Mouse (Mus musculus): ENCODE results near the gene Ilk.

Gene Ilk

DNA sequence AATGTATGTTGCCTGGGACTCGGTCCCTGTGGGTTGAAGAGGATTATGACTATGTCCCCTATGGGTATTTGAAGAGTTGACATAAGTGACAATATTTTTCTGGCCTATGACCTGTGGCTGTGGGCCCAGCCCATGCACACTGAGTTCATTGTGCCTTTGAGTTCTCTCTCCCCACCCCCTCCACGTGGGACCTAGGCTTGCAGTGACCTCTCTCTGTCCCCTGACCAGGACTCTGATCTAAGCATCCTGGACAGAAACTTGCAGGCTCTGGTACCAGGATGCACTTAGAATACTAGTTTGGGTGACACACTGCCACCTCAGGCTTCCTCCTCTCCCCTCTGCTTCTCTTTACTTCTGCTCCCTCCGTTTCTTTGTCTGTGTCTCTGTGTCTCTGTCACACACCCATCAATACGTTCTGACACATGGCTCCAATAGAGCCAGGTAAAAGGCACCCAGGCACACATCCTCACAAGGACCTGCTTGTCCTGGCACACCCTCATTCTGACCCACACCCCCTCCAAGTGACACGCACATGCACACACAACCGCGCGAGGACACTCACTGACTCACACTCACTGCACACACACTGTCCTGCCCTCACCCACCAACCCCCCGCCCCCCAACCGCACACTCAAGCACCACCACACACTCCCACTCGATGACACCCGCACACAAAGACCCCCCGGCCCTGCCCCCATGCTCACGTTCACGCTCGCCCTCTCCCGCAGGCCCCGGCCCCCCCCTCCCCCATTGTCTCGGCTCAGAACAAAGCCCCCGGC, 50.3 kb downstream of the Ilk start:
- DNase-seq: no peak

DNA sequence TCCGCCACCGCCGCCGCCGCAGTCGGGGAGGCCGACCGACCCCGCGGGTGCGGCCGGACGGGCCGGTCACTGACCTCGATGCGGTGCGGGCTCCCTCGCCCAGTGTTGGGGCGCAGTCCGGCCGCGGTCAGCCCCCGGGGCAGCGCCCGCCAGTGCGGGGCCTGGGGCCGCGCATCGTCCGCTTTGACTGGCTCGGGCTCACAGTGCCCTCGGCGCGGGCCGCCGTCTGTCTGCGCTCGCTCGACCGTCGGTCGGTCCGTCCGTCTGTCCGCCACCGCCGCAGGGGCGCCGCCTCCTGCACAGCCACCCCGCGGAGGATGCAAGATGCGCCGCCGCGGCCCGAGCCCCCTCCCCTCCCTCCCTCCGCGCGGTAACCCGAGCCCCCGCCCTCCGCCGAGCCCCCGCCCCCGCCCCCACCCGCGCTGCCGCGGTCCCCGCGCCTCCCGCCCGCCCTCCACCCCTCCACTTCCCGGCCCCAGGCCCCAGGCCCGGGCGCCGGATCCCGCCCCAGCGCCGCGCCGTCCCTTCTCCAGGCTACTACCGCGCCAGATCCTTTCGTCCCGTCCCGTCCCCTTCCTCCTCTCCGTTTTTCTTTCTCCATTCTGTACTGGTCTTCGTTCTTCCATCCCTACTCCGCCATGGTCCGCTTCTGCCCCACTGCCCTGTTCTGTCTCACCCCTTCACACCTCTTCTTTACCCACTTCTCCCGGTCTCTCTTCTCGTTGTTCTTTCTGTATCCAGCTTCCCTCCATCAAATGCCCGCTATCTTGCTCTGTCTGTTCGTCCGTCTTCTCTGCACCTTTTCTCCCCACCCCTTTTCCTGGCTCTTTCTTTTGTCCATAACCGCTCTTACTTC, 51.1 kb downstream of the Ilk start, which contains the start of gene Dchs1:
Gene Dchs1, minus strand, starts transcription at position 370 of the 856 bp plus-strand sequence.
- DNase-seq: no peak

DNA sequence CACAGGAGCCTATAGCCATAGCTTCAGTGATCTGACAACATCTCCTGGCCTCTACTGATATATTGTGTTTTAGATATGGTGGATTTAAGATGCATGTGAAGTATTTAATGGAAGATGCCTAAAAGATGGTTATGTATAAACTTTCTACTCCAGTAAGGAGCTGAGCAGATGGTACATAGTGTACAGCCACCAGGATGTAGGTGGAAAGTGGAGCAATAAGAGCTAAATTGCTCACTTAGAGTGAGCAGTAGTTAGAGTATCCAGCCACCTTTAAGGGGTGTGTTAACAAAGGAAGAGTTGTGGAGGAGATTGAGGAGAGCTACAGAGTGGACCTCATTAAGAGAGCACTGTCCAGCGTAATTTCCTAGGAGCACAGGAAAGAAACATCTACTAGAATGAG, 54.8 kb downstream of the Ilk start:
- DNase-seq: no peak

Data from cerebellum, adult 11-12 months (tissue).